Comparison of ENCODE assay signal across 11 mouse cellular contexts in genomic region chr5:66174160-66174837, GRCm38 (mm10). TPM values are rescaled to one million over a fixed set of nuclear protein-coding genes. Genes with fewer than 3 reads are reported as not detected.
DNase-seq lines count a peak whose midpoint lies in the region; ATAC-seq and TF ChIP-seq lines count a peak whose summit lies in the region.
"Had no signal": no experiment of that assay in that cellular context is flagged by ENCODE, and none has a peak within 500 bp of the region (broad histone marks: within the 10 kb centered on the region; RNA-seq: fewer than 3 reads in every experiment).

No protein-coding gene starts in this region.

- intact Hi-C loops in heart, postnatal 14 days (cut with DNase I), result no loop called here

- no peak overlapping the region for H3K27ac ChIP-seq in heart, embryonic 13.5 days (replicated peaks)
- H3K27ac ChIP-seq in testis, adult 2 months (ENCODE audit: control insufficient read depth, insufficient read depth, low read depth, low read length), result no peak overlapping the region
- 0 out of 2 replicates have a peak overlapping the region, but pooled peaks have one; percentile 4 for H3K27ac ChIP-seq in hindbrain, embryonic 16.5 days (ENCODE audit: low read depth, low read length)
- H3K27ac ChIP-seq: lung, embryonic 15.5 days had no signal

- DNase-seq in heart, postnatal 14 days, result no peak
- no peak for DNase-seq in testis, postnatal 14 days (ENCODE audit: low spot score)
- no peak for DNase-seq in T-cell, adult 2 months (ENCODE audit: low spot score)
- DNase-seq in thymus, postnatal 4 days, result no peak
- DNase-seq in spleen, postnatal 14 days (ENCODE audit: low spot score in 2 of 2), result no peak
- DNase-seq: B cell, adult 2 months had no signal

- no peaks in the 10 kb centered on the region for H3K9me3 ChIP-seq in heart, embryonic 13.5 days
- H3K9me3 ChIP-seq in hindbrain, embryonic 16.5 days (ENCODE audit: control insufficient read depth, low read length), result no peaks in the 10 kb centered on the region
- H3K9me3 ChIP-seq: lung, embryonic 15.5 days had no signal

- no peak overlapping the region for H3K4me3 ChIP-seq in heart, embryonic 13.5 days
- peak overlapping the region; percentile 83 for H3K4me3 ChIP-seq in testis, adult 2 months (ENCODE audit: control insufficient read depth, low read depth, low read length)
- no peak overlapping the region for H3K4me3 ChIP-seq in hindbrain, embryonic 16.5 days (ENCODE audit: low read length)
- H3K4me3 ChIP-seq: erythroblast, embryonic 14.5 days; lung, embryonic 15.5 days had no signal

- TF ChIP-seq CTCF in testis, adult 2 months (IDR thresholded peaks at IDR 0.05; ENCODE audit: control insufficient read depth, insufficient read depth, insufficient replicate concordance, low read depth, low read length), result no peak

- no peaks in the 10 kb centered on the region for H3K36me3 ChIP-seq in heart, embryonic 13.5 days
- no peaks in the 10 kb centered on the region for H3K36me3 ChIP-seq in testis, adult 2 months (ENCODE audit: control insufficient read depth, insufficient read depth, low read length)
- no peaks in the 10 kb centered on the region for H3K36me3 ChIP-seq in hindbrain, embryonic 16.5 days (ENCODE audit: control insufficient read depth, insufficient read depth, low read length)
- H3K36me3 ChIP-seq: lung, embryonic 15.5 days had no signal

- no peaks in the 10 kb centered on the region; the same call in 1 of the 2 replicates for H3K27me3 ChIP-seq in heart, embryonic 13.5 days (replicated peaks)
- no peaks in the 10 kb centered on the region for H3K27me3 ChIP-seq in testis, adult 2 months (ENCODE audit: control insufficient read depth, insufficient read depth, low read length)
- H3K27me3 ChIP-seq in hindbrain, embryonic 16.5 days (replicated peaks; ENCODE audit: control insufficient read depth, insufficient read depth, low read length), result no peaks in the 10 kb centered on the region
- H3K27me3 ChIP-seq: lung, embryonic 15.5 days had no signal

- H3K9ac ChIP-seq in heart, embryonic 13.5 days, result no peak overlapping the region
- no peak overlapping the region for H3K9ac ChIP-seq in hindbrain, embryonic 16.5 days (ENCODE audit: low read depth, low read length)
- H3K9ac ChIP-seq: lung, embryonic 15.5 days had no signal

- H3K4me1 ChIP-seq in heart, embryonic 13.5 days, result peaks cover 5% of the 10 kb centered on the region; the same call in 1 of the 2 replicates
- no peaks in the 10 kb centered on the region for H3K4me1 ChIP-seq in testis, adult 2 months (ENCODE audit: control insufficient read depth, insufficient read depth, low read length)
- no peaks in the 10 kb centered on the region for H3K4me1 ChIP-seq in hindbrain, embryonic 16.5 days (ENCODE audit: control insufficient read depth, insufficient read depth, low read depth, low read length)
- H3K4me1 ChIP-seq: lung, embryonic 15.5 days had no signal

- peak overlapping the region; percentile 14; the same call in 1 of the 2 replicates for H3K4me2 ChIP-seq in heart, embryonic 13.5 days
- H3K4me2 ChIP-seq in hindbrain, embryonic 16.5 days (ENCODE audit: low read length), result peak overlapping the region; percentile 16; the same call in 1 of the 2 replicates
- H3K4me2 ChIP-seq: lung, embryonic 15.5 days had no signal

- no peak for ATAC-seq in heart, embryonic 13.5 days (ENCODE audit: extremely low read depth, insufficient number of reproducible peaks, low FRiP score, low TSS enrichment)
- peak; percentile 70 for ATAC-seq in hindbrain, embryonic 16.5 days

- TF ChIP-seq POLR2A in testis, adult 2 months (IDR thresholded peaks at IDR 0.05; ENCODE audit: control insufficient read depth, low read depth, low read length), result no peak

- WGBS in heart, embryonic 13.5 days, result 67% methylated on average over 23 of the region's 23 CpGs
- WGBS in hindbrain, embryonic 16.5 days, result 49% methylated on average over 23 of the region's 23 CpGs

RNA-seq across cellular contexts. Expression of gene Rbm47, which starts 1.4 kb away (rescaled TPM):
- 2.0 and 2.1 TPM in 2 replicates for polyA plus RNA-seq in heart, embryonic 13.5 days (2015; fragmentation: Nextera tagmentation; extraction: Ambion mirVana)
- total RNA-seq in heart, postnatal 14 days (2021), result 1 to 10 TPM; 2.7 to 2.8 TPM
- polyA plus RNA-seq in testis, adult 2 months (2012; rRNA removed), result 24.9 and 31.5 TPM in 2 replicates
- polyA plus RNA-seq in hindbrain, embryonic 16.5 days (2015; fragmentation: Nextera tagmentation; extraction: Ambion mirVana), result 6.7 and 6.9 TPM in 2 replicates
